Mouse (Mus musculus) CH12.LX (cell line): ENCODE data around the gene Zfyve1. TPM values are rescaled to one million over a fixed set of nuclear protein-coding genes. Genes with fewer than 3 reads are reported as not detected.
A peak's percentile ranks its signal among the peaks of the same experiment; 100 is the strongest.

Experiments
- DNase-seq: peaks from one replicate; pipeline ENCODE4 v3.0.0-alpha.2; 2013; ENCODE audit errors: extremely low read depth
- H3K27ac ChIP-seq: 2 replicates; pipeline ENCODE4 v1.5.1; 2012; ENCODE audit warnings: low read depth, mild to moderate bottlenecking, control low read depth, moderate library complexity; ENCODE audit not compliant: insufficient read depth
- H3K27me3 ChIP-seq: replicated peaks from 2 replicates; pipeline ENCODE3; 2012; ENCODE audit warnings: inconsistent platforms
- H3K36me3 ChIP-seq, 2 experiments: replicated peaks in 1 of 2; 2 replicates each; pipeline versions ENCODE3 to v1.6.1; 2012; ENCODE audit warnings: inconsistent platforms in 1 of 2, low read length in 1 of 2, mild to moderate bottlenecking in 1 of 2, mixed read lengths in 1 of 2, moderate library complexity in 1 of 2; ENCODE audit not compliant: control insufficient read depth in 1 of 2, insufficient read depth in 1 of 2
- H3K4me1 ChIP-seq, 2 experiments: 2 replicates each; pipeline ENCODE4 v1.6.1; 2012; ENCODE audit warnings: inconsistent platforms in 1 of 2, moderate library complexity in 1 of 2; ENCODE audit not compliant: insufficient read depth in 2 of 2, control insufficient read depth in 1 of 2
- H3K4me2 ChIP-seq: 2 replicates; pipeline ENCODE4 v1.6.1; 2012; ENCODE audit warnings: low read depth, mild to moderate bottlenecking, control low read depth; ENCODE audit not compliant: poor library complexity, insufficient read depth, severe bottlenecking
- H3K4me3 ChIP-seq, 3 experiments: fragments of 150-350 bp in 1 of 3; sonication (generic) in 1 of 3; replicated peaks in 1 of 3; 2 replicates each; pipeline versions ENCODE3 to v1.5.1; 2011 to 2012; ENCODE audit warnings: low read depth in 2 of 3, low read length in 2 of 3, mild to moderate bottlenecking in 2 of 3, moderate library complexity in 2 of 3, control low read depth in 1 of 3, improper control_type of control experiment in 1 of 3, inconsistent platforms in 1 of 3, mixed read lengths in 1 of 3; ENCODE audit not compliant: poor library complexity in 1 of 3
- H3K79me2 ChIP-seq: replicated peaks from 2 replicates; pipeline ENCODE4 v1.6.1; 2012; ENCODE audit warnings: mild to moderate bottlenecking, moderate library complexity; ENCODE audit not compliant: control insufficient read depth, poor library complexity, insufficient read depth, severe bottlenecking; ENCODE audit errors: extremely low read depth
- H3K9ac ChIP-seq: 2 replicates; pipeline ENCODE4 v1.6.1; 2012; ENCODE audit warnings: low read depth, mild to moderate bottlenecking, control low read depth, moderate library complexity; ENCODE audit not compliant: insufficient read depth
- H3K9me3 ChIP-seq: replicated peaks from 2 replicates; pipeline ENCODE3; 2012; ENCODE audit warnings: low read length, inconsistent platforms, mixed read lengths
- BHLHE40 ChIP-seq: IDR thresholded peaks from 2 replicates; pipeline ENCODE4 v1.6.1; 2011; ENCODE audit warnings: mild to moderate bottlenecking, low read depth, low read length, improper control_type of control experiment
- E2F4 ChIP-seq: IDR thresholded peaks from 2 replicates; pipeline ENCODE4 v1.6.1; 2011; ENCODE audit warnings: low read depth, low read length, improper control_type of control experiment; ENCODE audit not compliant: insufficient replicate concordance
- ELF1 ChIP-seq: IDR thresholded peaks from 2 replicates; pipeline ENCODE4 v1.6.1; 2014; ENCODE audit warnings: low read depth, mild to moderate bottlenecking, inconsistent platforms, low read length, improper control_type of control experiment
- EP300 ChIP-seq: IDR thresholded peaks from 2 replicates; pipeline ENCODE4 v1.6.1; 2011; ENCODE audit warnings: low read length, improper control_type of control experiment
- ETS1 ChIP-seq: conservative IDR thresholded peaks from 2 replicates; pipeline ENCODE4 v1.6.1; 2012; ENCODE audit warnings: low read depth, mild to moderate bottlenecking, inconsistent platforms, low read length, improper control_type of control experiment, moderate library complexity
- GABPA ChIP-seq: IDR thresholded peaks from 2 replicates; pipeline ENCODE4 v1.6.1; 2012; ENCODE audit warnings: low read depth, low read length, improper control_type of control experiment, inconsistent platforms; ENCODE audit not compliant: insufficient replicate concordance
- HCFC1 ChIP-seq: IDR thresholded peaks from 2 replicates; pipeline ENCODE4 v1.6.1; 2012; ENCODE audit warnings: low read depth, mild to moderate bottlenecking, inconsistent platforms, low read length, improper control_type of control experiment
- IRF4 ChIP-seq: IDR thresholded peaks from 2 replicates; pipeline ENCODE4 v1.6.1; 2014; ENCODE audit warnings: low read depth, mild to moderate bottlenecking, inconsistent platforms, low read length, improper control_type of control experiment
- JUND ChIP-seq: conservative IDR thresholded peaks from 2 replicates; pipeline ENCODE4 v1.6.1; 2011; ENCODE audit warnings: low read depth, low read length, improper control_type of control experiment
- KAT2A ChIP-seq: IDR thresholded peaks from 2 replicates; pipeline ENCODE4 v1.6.1; 2012; ENCODE audit warnings: low read length, improper control_type of control experiment, inconsistent platforms; ENCODE audit not compliant: insufficient replicate concordance
- MAZ ChIP-seq: IDR thresholded peaks from 2 replicates; pipeline ENCODE4 v1.6.1; 2012; ENCODE audit warnings: low read depth, mild to moderate bottlenecking, inconsistent platforms, low read length, improper control_type of control experiment, moderate library complexity
- MEF2A ChIP-seq: IDR thresholded peaks from 2 replicates; pipeline ENCODE4 v1.6.1; 2014; ENCODE audit warnings: low read depth, mild to moderate bottlenecking, inconsistent platforms, low read length, improper control_type of control experiment, borderline replicate concordance
- MXI1 ChIP-seq: IDR thresholded peaks from 2 replicates; pipeline ENCODE4 v1.6.1; 2011; ENCODE audit warnings: mild to moderate bottlenecking, low read depth, low read length, improper control_type of control experiment
- MYC ChIP-seq: IDR thresholded peaks from 2 replicates; pipeline ENCODE4 v1.6.1; 2011; ENCODE audit warnings: low read depth, mild to moderate bottlenecking, improper control_type of control experiment, low read length
- NELFE ChIP-seq: IDR thresholded peaks from 2 replicates; pipeline ENCODE4 v1.6.1; 2011; ENCODE audit warnings: low read depth, low read length, improper control_type of control experiment
- NRF1 ChIP-seq: IDR thresholded peaks from 2 replicates; pipeline ENCODE4 v1.6.1; 2014; ENCODE audit warnings: low read depth, mild to moderate bottlenecking, inconsistent platforms, low read length, improper control_type of control experiment, moderate library complexity
- POLR2A ChIP-seq: IDR thresholded peaks from 2 replicates; pipeline ENCODE4 v1.6.1; 2011; ENCODE audit warnings: low read depth, mild to moderate bottlenecking, improper control_type of control experiment, low read length
- RCOR1 ChIP-seq: conservative IDR thresholded peaks from 2 replicates; pipeline ENCODE4 v1.6.1; 2012; ENCODE audit warnings: low read depth, mild to moderate bottlenecking, inconsistent platforms, low read length, improper control_type of control experiment
- SIN3A ChIP-seq: IDR thresholded peaks from 2 replicates; pipeline ENCODE4 v1.6.1; 2012; ENCODE audit warnings: low read length, improper control_type of control experiment, inconsistent platforms
- SMC3 ChIP-seq: IDR thresholded peaks from 2 replicates; pipeline ENCODE4 v1.6.1; 2011; ENCODE audit warnings: low read depth, low read length, improper control_type of control experiment
- TBP ChIP-seq: conservative IDR thresholded peaks from 2 replicates; pipeline ENCODE4 v1.6.1; 2011; ENCODE audit warnings: low read depth, low read length, improper control_type of control experiment
- TCF12 ChIP-seq: IDR thresholded peaks from 2 replicates; pipeline ENCODE4 v1.6.1; 2014; ENCODE audit warnings: low read depth, mild to moderate bottlenecking, inconsistent platforms, low read length, improper control_type of control experiment
- UBTF ChIP-seq: IDR thresholded peaks from 2 replicates; pipeline ENCODE4 v1.6.1; 2012; ENCODE audit warnings: low read depth, mild to moderate bottlenecking, inconsistent platforms, low read length, improper control_type of control experiment, moderate library complexity
- USF1 ChIP-seq: IDR thresholded peaks from 2 replicates; pipeline ENCODE4 v1.6.1; 2014; ENCODE audit warnings: low read depth, mild to moderate bottlenecking, inconsistent platforms, low read length, improper control_type of control experiment
- ZMIZ1 ChIP-seq: IDR thresholded peaks from 2 replicates; pipeline ENCODE4 v1.6.1; 2012; ENCODE audit warnings: low read depth, mild to moderate bottlenecking, inconsistent platforms, low read length, improper control_type of control experiment
- ZNF384 ChIP-seq: IDR thresholded peaks from 2 replicates; pipeline ENCODE4 v1.6.1; 2012; ENCODE audit warnings: low read depth, low read length, improper control_type of control experiment, inconsistent platforms
- dilution Hi-C: fragments of 300-500 bp; cut with MboI; formaldehyde crosslinking; loops from 2 replicates; pipeline ENCODE4 v1.14.3; 2020; ENCODE audit warnings: low sequenced_read_pairs; ENCODE audit not compliant: extremely low pct_unique_long_range_greater_than_20kb, extremely low pct_ligation_motif_present
- in situ Hi-C: fragments of 300-500 bp; cut with MboI; formaldehyde crosslinking; loops from 3 replicates; pipeline ENCODE4 v1.14.3; 2019; ENCODE audit warnings: low sequenced_read_pairs, low pct_ligation_motif_present, low pct_unique_long_range_greater_than_20kb, mixed read lengths
- polyA plus RNA-seq: library from polyadenylated mRNA; unstranded; fragments of >175 nt; gene quantifications from 2 replicates; pipeline ENCODE4 v1.2.1, GENCODE M21; 2012; ENCODE audit warnings: low read depth; ENCODE audit not compliant: insufficient read length
- total RNA-seq, 2 experiments: library from RNA; depleted of rRNA; stranded (reverse); fragments of 300-350 nt in 1 of 2; fragments of >200 nt in 1 of 2; gene quantifications; 2 replicates each; pipeline ENCODE4 v1.2.3; 2012 to 2014

Gene Zfyve1
- total RNA-seq (2012; rRNA removed) (10.0 and 17.6 TPM in 2 replicates), total RNA-seq (2014; rRNA removed) (7.2 and 7.3 TPM in 2 replicates), polyA plus RNA-seq (6.0 and 10.9 TPM in 2 replicates)

GRCm38 (mm10) chr12:83597025-83597501 lies at the start of gene Zfyve1:
Gene Zfyve1 (minus strand): TSS chr12:83597222.
- Histone ChIP-seq H3K27ac (0 out of 2 replicates have a peak within 1 kb of the TSS, but pooled peaks have one; percentile 33), H3K4me3 (peak within 1 kb of the TSS; percentile 65 to 94 (median 81)), H3K36me3 (peaks cover 6 to 22% of the 10 kb centered on the region in 2 experiments), H3K9ac (peak within 1 kb of the TSS; percentile 87), H3K79me2 (peaks cover 3% of the 10 kb centered on the region; the same call in 1 of the 2 replicates), H3K4me2 (peak within 1 kb of the TSS; percentile 76), H3K9me3 (no peaks in the 10 kb centered on the region), H3K27me3 (no peaks in the 10 kb centered on the region), H3K4me1 (peaks cover 5 to 27% of the 10 kb centered on the region in 2 experiments; a peak in 3 of 4 replicates)
- TF ChIP-seq TBP (0 out of 2 replicates have a peak, but pooled peaks have one; percentile 16), TCF12 (peak; percentile 62; the same call in 1 of the 2 replicates), NRF1 (peak; percentile 62), NELFE (0 out of 2 replicates have a peak, but pooled peaks have one; percentile 9), ETS1 (peak; percentile 49), ELF1 (peak; percentile 89), UBTF (no peak), IRF4 (peak; percentile 49), SMC3 (no peak), MYC (peak; percentile 65; the same call in 1 of the 2 replicates), MEF2A (0 out of 2 replicates have a peak, but pooled peaks have one; percentile 28), E2F4 (peak; percentile 85; the same call in 1 of the 2 replicates), RCOR1 (no peak), SIN3A (peak; percentile 98), ZNF384 (no peak), KAT2A (peak; percentile 99), POLR2A (peak; percentile 58; the same call in 1 of the 2 replicates), GABPA (peak; percentile 81; the same call in 1 of the 2 replicates), USF1 (peak; percentile 31), EP300 (no peak), MXI1 (peak; percentile 88), MAZ (peak; percentile 79), JUND (no peak), ZMIZ1 (0 out of 2 replicates have a peak, but pooled peaks have one; percentile 56), HCFC1 (peak; percentile 99), BHLHE40 (no peak)
- in situ Hi-C loops (no loop called here), dilution Hi-C loops (no loop called here)
- peak; percentile 96 for DNase-seq
